Mouse (Mus musculus) heart, embryonic 16.5 days (tissue): ENCODE data around the gene Syn3. TPM values are rescaled to one million over a fixed set of nuclear protein-coding genes. Genes with fewer than 3 reads are reported as not detected.

Experiments
- ATAC-seq: fragments of 200-750 bp; cut with Nextera tagmentation; replicated peaks from 2 replicates; pipeline ENCODE4 v1.8.0; 2017; ENCODE audit warnings: moderate number of reproducible peaks; ENCODE audit not compliant: insufficient read depth, low FRiP score; ENCODE audit errors: extremely low read depth
- H3K27ac ChIP-seq: fragments of 300-500 bp; sonication (generic); 2 replicates; pipeline ENCODE4 v1.5.1; 2014; ENCODE audit warnings: mild to moderate bottlenecking, low read length, control low read depth, moderate library complexity
- H3K27me3 ChIP-seq: fragments of 300-500 bp; sonication (generic); 2 replicates; pipeline ENCODE4 v1.6.1; 2014; ENCODE audit warnings: low read length, mixed read lengths; ENCODE audit not compliant: control insufficient read depth, insufficient read depth
- H3K36me3 ChIP-seq: fragments of 300-500 bp; sonication (generic); 2 replicates; pipeline ENCODE4 v1.6.1; 2014; ENCODE audit not compliant: control insufficient read depth, insufficient read depth
- H3K4me1 ChIP-seq: fragments of 300-500 bp; sonication (generic); 2 replicates; pipeline ENCODE4 v1.6.1; 2014; ENCODE audit warnings: low read length, mixed read lengths; ENCODE audit not compliant: control insufficient read depth, insufficient read depth
- H3K4me2 ChIP-seq: fragments of 300-500 bp; sonication (generic); 2 replicates; pipeline ENCODE4 v1.6.1; 2014; ENCODE audit warnings: low read depth, mild to moderate bottlenecking, control low read depth, low read length
- H3K4me3 ChIP-seq: fragments of 300-500 bp; sonication (generic); 2 replicates; pipeline ENCODE4 v1.5.1; 2014; ENCODE audit warnings: mild to moderate bottlenecking, control low read depth, low read length
- H3K9ac ChIP-seq: fragments of 300-500 bp; sonication (generic); 2 replicates; pipeline ENCODE4 v1.6.1; 2014; ENCODE audit warnings: low read length, control low read depth
- H3K9me3 ChIP-seq: fragments of 300-500 bp; sonication (generic); replicated peaks from 2 replicates; pipeline ENCODE4 v1.6.1; 2016; ENCODE audit warnings: low read length; ENCODE audit not compliant: control insufficient read depth
- WGBS: fragments of 180-500 bp; shearing (Covaris S2); extraction: QIAGEN DNeasy Blood & Tissue Kit; methylation state at CpG from one replicate; pipeline ENCODE4 v1.1.7; 2014; 5-methylcytosine and 5-hydroxymethylcytosine counted together
- polyA plus RNA-seq: library from polyadenylated mRNA; unstranded; fragments of >200 nt; fragmentation: Nextera tagmentation; extraction: Ambion mirVana; gene quantifications from 2 replicates; pipeline ENCODE4 v1.2.1, GENCODE M21; 2015

Syn3 gene
- polyA plus RNA-seq, 1 experiment from 2014 or later = 0.68 TPM

GRCm38 (mm10) chr10:86290109-86290771 lies 208.5 kb downstream of the Syn3 start:
- H3K9me3 ChIP-seq = 0 out of 2 replicates have a peak, but pooled peaks cover 4% of the 10 kb centered on the region
- no peak overlapping the region for H3K27ac ChIP-seq
- no peak overlapping the region for H3K9ac ChIP-seq
- no peak overlapping the region for H3K4me2 ChIP-seq
- no peaks in the 10 kb centered on the region for H3K4me1 ChIP-seq
- H3K36me3 ChIP-seq = no peaks in the 10 kb centered on the region
- no peaks in the 10 kb centered on the region for H3K27me3 ChIP-seq
- no peak for ATAC-seq
- H3K4me3 ChIP-seq = no peak overlapping the region
- 57% methylated on average over 8 of the region's 8 CpGs for WGBS

GRCm38 (mm10) chr10:86286508-86286907 lies 212.2 kb downstream of the Syn3 start:
- 0 out of 2 replicates have a peak, but pooled peaks cover 4% of the 10 kb centered on the region for H3K9me3 ChIP-seq
- H3K4me2 ChIP-seq = no peak overlapping the region
- peak; percentile 32; the same call in 1 of the 2 replicates for ATAC-seq
- WGBS = 76% methylated on average over 7 of the region's 7 CpGs
- H3K4me1 ChIP-seq = no peaks in the 10 kb centered on the region
- no peaks in the 10 kb centered on the region for H3K36me3 ChIP-seq
- H3K27ac ChIP-seq = no peak overlapping the region
- no peak overlapping the region for H3K9ac ChIP-seq
- H3K4me3 ChIP-seq = no peak overlapping the region
- H3K27me3 ChIP-seq = no peaks in the 10 kb centered on the region

GRCm38 (mm10) chr10:86281238-86281637 lies 217.5 kb downstream of the Syn3 start:
- Histone ChIP-seq H3K36me3 (no peaks in the 10 kb centered on the region), H3K27ac (no peak overlapping the region), H3K4me2 (no peak overlapping the region), H3K4me3 (no peak overlapping the region), H3K4me1 (no peaks in the 10 kb centered on the region), H3K9me3 (no peaks in the 10 kb centered on the region), H3K27me3 (no peaks in the 10 kb centered on the region), H3K9ac (no peak overlapping the region)
- ATAC-seq = no peak
- 87% methylated on average over 8 of the region's 8 CpGs for WGBS

- WGBS = 81% methylated on average over 7 of the region's 7 CpGs
- H3K4me1 ChIP-seq = no peaks in the 10 kb centered on the region
- no peaks in the 10 kb centered on the region for H3K36me3 ChIP-seq
- H3K27ac ChIP-seq = no peak overlapping the region
- no peak for ATAC-seq
- no peaks in the 10 kb centered on the region for H3K27me3 ChIP-seq
- H3K9ac ChIP-seq = no peak overlapping the region
- no peaks in the 10 kb centered on the region for H3K9me3 ChIP-seq
- H3K4me3 ChIP-seq = no peak overlapping the region
- H3K4me2 ChIP-seq = no peak overlapping the region
Measured at GRCm38 (mm10) chr10:86279579-86280168, 219.0 kb downstream of the Syn3 start.

- ATAC-seq = no peak
- Histone ChIP-seq H3K27ac (no peak overlapping the region), H3K4me1 (no peaks in the 10 kb centered on the region), H3K27me3 (no peaks in the 10 kb centered on the region), H3K9ac (no peak overlapping the region), H3K9me3 (no peaks in the 10 kb centered on the region), H3K36me3 (no peaks in the 10 kb centered on the region), H3K4me2 (no peak overlapping the region), H3K4me3 (no peak overlapping the region)
- WGBS = 80% methylated on average over 2 of the region's 2 CpGs
Measured at GRCm38 (mm10) chr10:86278481-86278880, 220.2 kb downstream of the Syn3 start.

GRCm38 (mm10) chr10:86277327-86277726 lies 221.4 kb downstream of the Syn3 start:
- no peak overlapping the region for H3K4me2 ChIP-seq
- H3K27me3 ChIP-seq = no peaks in the 10 kb centered on the region
- H3K4me3 ChIP-seq = no peak overlapping the region
- no peak overlapping the region for H3K27ac ChIP-seq
- H3K4me1 ChIP-seq = no peaks in the 10 kb centered on the region
- no peaks in the 10 kb centered on the region for H3K36me3 ChIP-seq
- ATAC-seq = no peak
- no peaks in the 10 kb centered on the region for H3K9me3 ChIP-seq
- WGBS = 73% methylated on average over 5 of the region's 5 CpGs
- no peak overlapping the region for H3K9ac ChIP-seq

- no peak for ATAC-seq
- H3K9ac ChIP-seq = no peak overlapping the region
- H3K36me3 ChIP-seq = no peaks in the 10 kb centered on the region
- 81% methylated on average over 5 of the region's 5 CpGs for WGBS
- H3K27ac ChIP-seq = no peak overlapping the region
- H3K4me1 ChIP-seq = no peaks in the 10 kb centered on the region
- no peaks in the 10 kb centered on the region for H3K27me3 ChIP-seq
- H3K4me3 ChIP-seq = no peak overlapping the region
- no peaks in the 10 kb centered on the region for H3K9me3 ChIP-seq
- no peak overlapping the region for H3K4me2 ChIP-seq
Measured at GRCm38 (mm10) chr10:86275585-86275984, 223.1 kb downstream of the Syn3 start.

GRCm38 (mm10) chr10:86273410-86274191 lies 225.1 kb downstream of the Syn3 start:
- H3K9me3 ChIP-seq = no peaks in the 10 kb centered on the region
- peak; percentile 78 for ATAC-seq
- H3K4me3 ChIP-seq = no peak overlapping the region
- no peak overlapping the region for H3K4me2 ChIP-seq
- no peaks in the 10 kb centered on the region for H3K36me3 ChIP-seq
- no peak overlapping the region for H3K9ac ChIP-seq
- H3K4me1 ChIP-seq = no peaks in the 10 kb centered on the region
- H3K27ac ChIP-seq = peak overlapping the region; percentile 77
- 48% methylated on average over 19 of the region's 19 CpGs for WGBS
- H3K27me3 ChIP-seq = no peaks in the 10 kb centered on the region

- Histone ChIP-seq H3K4me1 (no peaks in the 10 kb centered on the region), H3K27ac (peak overlapping the region; percentile 77), H3K27me3 (no peaks in the 10 kb centered on the region), H3K9me3 (no peaks in the 10 kb centered on the region), H3K9ac (no peak overlapping the region), H3K36me3 (no peaks in the 10 kb centered on the region), H3K4me2 (no peak overlapping the region), H3K4me3 (no peak overlapping the region)
- WGBS = 69% methylated on average over 3 of the region's 3 CpGs
- no peak for ATAC-seq
Measured at GRCm38 (mm10) chr10:86272826-86273225, 225.9 kb downstream of the Syn3 start.
